Mouse (Mus musculus) thymus, postnatal 10 days (tissue): Measurements from ENCODE around the gene Fam170b.

Source experiments
- DNase-seq, 2 experiments: peaks; one replicate each; pipeline ENCODE4 v3.0.0; 2021; ENCODE audit warnings: low spot score in 2 of 2

Fam170b gene

GRCm38 (mm10) chr14:32833847-32834246 is at the start of gene Fam170b:
Gene Fam170b (plus strand): TSS chr14:32833962.
- DNase-seq, result no peak

DNA sequence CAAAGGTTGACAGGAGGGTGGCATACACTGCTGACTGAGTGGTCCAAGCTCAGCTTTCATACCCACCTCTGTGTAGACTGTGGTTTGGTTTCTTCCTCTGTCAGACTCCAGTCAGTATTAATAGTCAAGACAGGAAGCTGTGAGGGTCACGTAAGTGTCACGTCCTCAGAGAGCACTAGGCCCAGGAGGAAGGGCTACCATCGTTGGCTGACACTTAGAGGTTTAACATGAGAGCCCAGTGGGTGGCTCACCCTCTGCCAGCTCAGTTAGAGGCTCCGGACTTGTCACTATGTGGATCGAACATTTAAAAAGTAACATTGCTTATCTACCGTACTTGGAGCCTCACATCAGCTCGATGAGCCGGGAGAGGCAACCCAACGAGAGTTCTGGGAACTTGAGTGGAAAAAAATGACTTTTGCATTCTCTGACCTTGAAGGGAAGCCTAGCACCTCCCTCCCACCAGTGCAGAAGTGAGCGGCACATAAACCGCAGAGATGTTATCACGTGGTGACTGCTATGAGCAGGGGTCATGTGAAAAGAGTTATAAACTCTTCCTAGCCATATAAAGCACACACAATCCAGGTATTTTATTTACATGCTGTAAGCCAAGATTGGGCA is 49.5 kb upstream of the Fam170b start:
- DNase-seq, result no peak

- DNase-seq, result no peak
These were observed 49.0 kb upstream of the Fam170b start for GRCm38 (mm10) chr14:32784748-32785134.

GRCm38 (mm10) chr14:32785556-32786130 is 48.1 kb upstream of the Fam170b start, which contains the start of gene Tmem273:
Gene Tmem273 (plus strand): TSS chr14:32785963.
- no peak for DNase-seq

- DNase-seq, result no peak
These were observed 46.1 kb upstream of the Fam170b start for GRCm38 (mm10) chr14:32787691-32788090.

GRCm38 (mm10) chr14:32796375-32796774 is 37.4 kb upstream of the Fam170b start:
- no peak for DNase-seq

- DNase-seq, result no peak
These were observed 36.0 kb upstream of the Fam170b start for GRCm38 (mm10) chr14:32797803-32798202.

DNA sequence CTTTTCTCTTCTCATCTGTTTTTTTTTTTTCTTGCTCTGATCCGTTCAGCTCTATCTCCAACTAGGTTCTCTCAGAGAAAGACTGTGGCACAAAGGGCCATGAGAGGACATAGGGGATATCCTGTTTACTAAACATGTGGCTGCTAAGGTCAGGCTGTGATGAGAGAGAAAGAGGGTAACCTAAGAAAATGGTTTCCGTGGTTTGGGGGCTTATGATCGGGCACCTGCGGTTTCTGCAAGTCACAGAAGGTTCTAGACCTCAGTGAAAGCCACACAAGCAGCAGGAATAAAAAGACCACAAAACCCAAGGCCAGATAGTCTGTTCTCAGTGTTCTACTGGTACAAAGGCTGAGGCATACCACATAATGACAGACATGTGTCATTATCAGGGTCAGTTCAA is 35.4 kb upstream of the Fam170b start:
- no peak for DNase-seq

DNA sequence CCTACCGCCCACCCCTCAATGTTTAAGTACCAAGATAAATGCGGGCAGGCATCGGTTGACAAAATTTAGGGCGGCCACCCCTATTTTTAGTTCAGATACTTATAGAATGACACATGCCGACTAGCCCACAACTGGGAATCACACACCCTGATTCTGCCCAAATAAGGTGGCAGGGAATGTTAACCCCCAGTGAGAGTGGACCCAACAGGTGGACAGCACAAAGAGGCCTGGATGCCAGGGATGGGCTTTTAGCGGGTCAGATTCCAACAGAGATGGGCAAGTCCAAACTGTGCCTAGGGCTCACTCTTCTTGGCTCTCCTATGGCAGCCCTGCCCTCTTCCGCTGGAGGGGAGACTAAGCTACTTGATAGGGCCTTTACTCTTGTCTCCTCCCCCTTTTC is 33.7 kb upstream of the Fam170b start:
- no peak for DNase-seq

- DNase-seq, result no peak
These were observed 32.6 kb upstream of the Fam170b start for GRCm38 (mm10) chr14:32801016-32801661.

DNA sequence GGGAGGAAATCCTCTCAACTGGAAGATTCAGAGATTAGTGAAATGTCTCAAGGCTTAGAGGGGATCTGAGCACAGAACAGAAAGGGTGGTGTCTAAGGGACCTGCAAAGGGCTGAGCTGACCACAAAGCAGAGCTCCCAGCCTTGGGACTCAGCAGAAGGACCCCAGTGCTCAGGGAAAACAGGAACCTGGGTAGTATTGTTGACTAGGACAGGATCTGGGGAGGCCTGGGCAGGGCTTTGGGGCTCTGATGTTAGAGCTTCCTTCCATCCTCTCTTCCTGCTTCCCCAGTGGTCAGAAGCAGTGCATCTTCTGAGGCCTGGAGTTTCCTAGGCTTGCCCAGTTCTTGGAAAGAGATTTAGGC is 32.1 kb upstream of the Fam170b start:
- DNase-seq, result no peak

GRCm38 (mm10) chr14:32810111-32810510 is 23.7 kb upstream of the Fam170b start:
- no peak for DNase-seq

- DNase-seq, result no peak
These were observed 21.3 kb upstream of the Fam170b start for GRCm38 (mm10) chr14:32812429-32812828.

- no peak for DNase-seq
These were observed 18.8 kb upstream of the Fam170b start for GRCm38 (mm10) chr14:32814961-32815360.

DNA sequence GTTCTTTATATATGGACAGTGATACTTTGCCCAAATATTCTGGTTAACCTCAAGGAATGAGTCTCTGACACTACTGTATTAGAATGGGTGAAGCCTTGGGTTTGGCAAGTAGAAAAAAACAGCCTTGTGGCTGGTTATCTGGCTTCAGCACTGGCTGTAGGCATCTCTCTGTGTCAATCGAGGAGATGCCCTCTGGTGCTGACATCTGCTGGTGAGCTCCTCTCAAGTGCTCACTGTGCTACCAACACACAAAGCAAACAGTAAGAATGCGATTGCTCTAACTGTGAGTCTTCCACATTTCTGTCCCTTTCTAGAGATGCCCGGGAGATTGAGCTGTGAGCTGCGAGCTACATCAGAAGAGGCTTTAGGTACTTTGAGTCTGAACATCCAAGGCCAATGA is 17.2 kb upstream of the Fam170b start:
- DNase-seq, result no peak

DNA sequence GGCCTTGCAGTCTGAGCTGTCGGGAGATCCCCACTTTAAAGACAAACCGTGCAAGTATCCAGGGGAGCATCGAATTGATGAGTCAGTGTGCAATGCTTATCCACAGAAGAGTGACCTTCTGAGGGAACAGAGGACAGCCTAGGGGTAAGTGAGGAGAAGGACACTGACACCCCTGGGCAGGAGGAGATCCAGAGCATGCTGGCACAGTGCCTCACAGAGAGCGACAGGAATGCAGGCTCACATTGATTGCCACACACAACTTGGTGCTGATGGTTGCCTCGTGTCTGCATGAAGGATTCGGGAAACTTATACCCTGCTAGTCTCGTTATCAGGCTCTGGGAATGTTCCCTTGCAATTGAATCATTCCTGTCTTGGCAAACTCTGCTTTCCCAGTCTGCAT is 16.5 kb upstream of the Fam170b start:
- no peak for DNase-seq

- DNase-seq, result no peak
These were observed 14.5 kb upstream of the Fam170b start for GRCm38 (mm10) chr14:32819297-32819696.

DNA sequence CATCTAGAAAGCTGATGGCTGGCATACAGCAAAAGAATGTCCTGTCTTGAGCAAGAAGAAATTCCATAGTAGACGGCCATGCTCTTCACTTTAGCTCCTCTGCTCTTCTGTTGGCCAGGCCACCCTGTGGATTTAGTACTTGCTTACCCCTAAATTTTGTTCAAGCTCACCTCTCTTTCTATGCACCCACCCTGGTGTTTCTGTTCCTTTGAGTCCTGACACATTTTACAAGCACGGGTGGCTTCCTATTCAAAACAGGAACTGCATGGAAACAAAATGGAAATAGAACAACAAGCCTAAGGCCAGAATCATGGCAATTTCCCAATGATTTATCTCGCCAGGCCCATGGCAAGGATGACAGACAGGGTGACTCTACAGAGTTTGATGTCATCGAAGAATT is 10.9 kb upstream of the Fam170b start:
- DNase-seq, result no peak

- DNase-seq, result no peak
These were observed 9.9 kb upstream of the Fam170b start for GRCm38 (mm10) chr14:32823861-32824260.

GRCm38 (mm10) chr14:32824267-32825150 is 9.3 kb upstream of the Fam170b start:
- no peak for DNase-seq

DNA sequence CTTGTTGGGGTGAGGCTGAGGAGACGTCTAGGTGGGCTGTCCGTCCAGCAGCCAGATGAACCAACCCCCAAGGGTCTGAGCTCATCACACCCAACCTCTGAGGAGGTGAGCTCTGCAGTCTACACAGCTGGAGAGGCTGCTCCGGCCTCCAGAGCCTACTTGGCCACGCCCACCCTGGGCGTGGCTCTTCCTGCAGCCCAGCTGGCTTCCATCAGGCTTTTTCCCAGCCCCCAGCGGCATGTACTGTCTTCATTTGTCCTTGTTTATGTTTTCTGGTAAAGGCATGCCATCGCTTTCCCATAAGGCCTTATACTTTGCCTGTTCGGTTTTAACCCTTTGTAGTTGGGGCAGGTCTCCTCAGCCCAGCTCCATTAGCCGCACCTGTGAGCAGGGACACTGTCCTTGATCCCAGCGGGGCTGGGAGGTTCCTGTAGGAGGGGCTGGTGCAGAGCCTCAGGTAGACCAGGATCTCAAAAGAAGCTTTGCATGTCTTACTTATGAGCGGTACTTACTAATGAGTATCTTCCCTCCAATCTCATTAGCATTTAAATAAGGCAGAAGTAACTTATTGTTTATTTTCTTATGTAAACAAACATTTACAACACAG is 8.2 kb upstream of the Fam170b start:
- no peak for DNase-seq

GRCm38 (mm10) chr14:32827165-32827564 is 6.6 kb upstream of the Fam170b start:
- no peak for DNase-seq
